Mouse (Mus musculus): ENCODE data around the gene Abl2.
"Not testable (repeated sequence)": the region's sequence is repeated elsewhere in the genome, so short reads cannot be mapped to it uniquely, and the experiment has no call there.

Gene Abl2

DNA sequence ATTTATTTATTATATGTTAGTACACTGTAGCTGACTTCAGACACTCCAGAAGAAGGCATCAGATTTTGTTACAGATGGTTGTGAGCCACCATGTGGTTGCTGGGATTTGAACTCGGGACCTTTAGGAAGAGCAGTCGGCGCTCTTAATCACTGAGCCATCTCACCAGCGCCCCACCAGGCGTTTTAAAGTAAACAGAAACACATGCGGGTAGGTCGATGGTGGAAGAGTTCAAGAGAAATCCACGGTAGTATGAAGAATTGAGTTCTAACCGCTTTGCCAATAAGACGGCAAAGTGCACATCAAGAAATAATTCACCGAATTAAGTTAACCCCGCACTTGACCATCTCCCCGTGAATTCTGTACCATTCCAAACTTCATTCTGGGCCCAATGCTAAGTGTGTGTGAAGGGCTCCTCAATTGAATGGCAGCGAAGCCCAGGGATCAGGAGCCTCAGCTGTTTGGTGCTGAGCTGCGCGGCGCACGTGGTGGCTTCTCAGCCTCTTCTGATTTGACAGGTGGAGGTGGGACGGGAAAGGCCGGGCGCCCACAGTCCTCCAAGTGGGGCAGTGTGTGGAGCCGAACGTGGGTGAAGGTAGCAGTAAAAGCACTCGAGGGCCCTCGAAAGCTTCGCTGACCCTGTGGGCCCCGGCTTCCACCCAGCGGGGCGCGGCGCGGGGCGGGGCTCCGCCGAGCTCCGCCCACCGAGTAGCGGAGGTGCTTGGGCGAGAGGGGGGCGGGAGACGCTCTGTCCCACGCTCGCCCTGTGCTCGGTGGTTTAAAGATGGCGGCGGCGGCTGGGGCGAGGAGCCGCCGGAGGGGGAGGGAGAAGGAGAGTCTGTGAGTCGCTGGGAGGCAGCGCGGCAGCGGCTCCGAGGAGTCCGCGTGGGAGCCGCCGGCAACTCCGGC lies at the start of gene Abl2:
Abl2 (plus strand) TSS at position 763 of the 907 bp plus-strand sequence.
- DNase-seq (ENCODE audit: low read depth, low spot score), result peak; percentile 94

DNA sequence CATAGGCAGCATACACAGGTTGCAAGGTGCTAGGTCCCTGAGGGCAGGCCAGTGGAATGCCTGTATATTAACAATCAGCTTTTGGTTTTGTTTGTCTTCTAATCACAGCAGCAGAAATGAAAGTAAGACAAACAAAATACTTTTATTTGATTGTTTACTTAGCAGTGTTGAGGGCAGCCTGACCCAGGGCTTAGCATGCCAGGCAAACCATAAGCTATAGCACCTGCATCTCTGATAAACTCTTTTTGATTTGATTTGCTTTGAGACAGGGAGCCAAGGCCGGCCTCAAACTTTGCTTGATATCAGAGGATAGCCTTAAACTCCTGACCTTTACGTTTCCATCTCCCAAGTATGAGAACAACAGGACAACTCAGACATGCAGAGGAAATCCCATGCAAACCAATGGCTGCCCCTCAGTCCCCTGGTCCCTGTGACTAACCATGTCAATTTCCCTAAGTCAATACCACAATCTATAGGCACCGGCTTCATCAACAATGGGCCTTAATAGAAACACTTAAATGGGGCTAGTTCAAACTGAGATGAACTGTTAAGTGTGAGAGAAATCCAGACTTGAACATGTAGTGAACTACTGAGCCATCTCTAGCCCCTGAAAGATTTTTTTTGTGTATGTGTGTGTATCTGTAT lies 38.3 kb upstream of the Abl2 start:
- DNase-seq (ENCODE audit: low read depth, low spot score), result no peak

DNA sequence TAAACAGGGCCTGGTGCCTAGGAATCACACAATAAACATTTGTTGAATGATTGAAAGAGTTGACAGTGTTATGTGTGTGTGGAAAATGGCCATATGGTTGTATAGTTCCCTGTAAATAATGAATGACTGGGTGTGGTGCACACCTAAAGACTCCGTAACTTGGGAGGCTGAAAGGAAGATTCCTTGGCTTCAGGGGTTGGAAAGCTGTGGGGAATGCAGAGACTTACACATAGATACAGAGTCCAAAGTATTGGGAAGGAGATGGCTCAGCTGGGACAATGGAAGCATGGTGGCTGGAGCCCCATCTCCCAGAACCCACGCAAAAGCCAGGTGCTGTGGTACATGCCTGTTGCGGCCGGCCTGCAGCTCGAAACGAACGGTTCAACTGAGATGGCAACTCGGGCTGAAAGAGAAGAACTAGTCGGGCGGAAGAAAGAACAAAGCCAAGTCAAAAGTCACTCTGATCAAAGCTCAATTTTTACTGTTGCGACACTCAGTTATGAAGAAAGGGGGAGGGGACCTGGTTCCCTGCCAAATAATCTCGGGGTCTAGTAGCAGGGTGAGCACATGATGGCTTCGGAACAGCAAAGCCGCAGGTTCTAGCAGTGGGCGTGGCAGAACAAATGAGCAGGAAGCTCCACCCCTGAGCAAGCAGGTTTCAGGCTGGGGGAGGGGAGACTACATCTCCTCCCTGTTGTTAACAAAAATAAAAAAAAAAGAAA lies 36.6 kb upstream of the Abl2 start:
- DNase-seq (ENCODE audit: low read depth, low spot score), result no peak

DNA sequence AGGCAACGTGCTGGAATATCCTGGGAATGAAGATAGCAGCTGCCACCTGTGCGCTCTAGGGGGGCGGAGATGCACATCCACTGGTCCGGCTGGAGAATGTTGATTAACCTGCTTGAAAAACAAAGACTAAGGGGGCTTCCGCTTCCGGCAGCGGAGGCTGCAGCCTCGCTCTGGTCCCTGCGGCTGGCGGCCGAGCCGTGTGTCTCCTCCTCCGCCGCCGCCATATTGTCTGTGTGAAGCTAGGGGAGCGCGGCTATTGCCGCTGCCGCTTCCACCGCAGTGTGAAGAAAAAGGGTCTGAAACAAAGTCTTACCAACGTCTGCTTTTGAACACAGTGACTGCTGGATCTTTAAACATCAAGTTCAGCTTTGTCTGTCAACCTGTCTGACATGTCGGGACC lies 34.7 kb upstream of the Abl2 start, which contains the start of gene Gm10031:
Gm10031 (plus strand) TSS at position 171 of the 400 bp plus-strand sequence.
- not testable (repeated sequence) for DNase-seq (ENCODE audit: low read depth, low spot score)

DNA sequence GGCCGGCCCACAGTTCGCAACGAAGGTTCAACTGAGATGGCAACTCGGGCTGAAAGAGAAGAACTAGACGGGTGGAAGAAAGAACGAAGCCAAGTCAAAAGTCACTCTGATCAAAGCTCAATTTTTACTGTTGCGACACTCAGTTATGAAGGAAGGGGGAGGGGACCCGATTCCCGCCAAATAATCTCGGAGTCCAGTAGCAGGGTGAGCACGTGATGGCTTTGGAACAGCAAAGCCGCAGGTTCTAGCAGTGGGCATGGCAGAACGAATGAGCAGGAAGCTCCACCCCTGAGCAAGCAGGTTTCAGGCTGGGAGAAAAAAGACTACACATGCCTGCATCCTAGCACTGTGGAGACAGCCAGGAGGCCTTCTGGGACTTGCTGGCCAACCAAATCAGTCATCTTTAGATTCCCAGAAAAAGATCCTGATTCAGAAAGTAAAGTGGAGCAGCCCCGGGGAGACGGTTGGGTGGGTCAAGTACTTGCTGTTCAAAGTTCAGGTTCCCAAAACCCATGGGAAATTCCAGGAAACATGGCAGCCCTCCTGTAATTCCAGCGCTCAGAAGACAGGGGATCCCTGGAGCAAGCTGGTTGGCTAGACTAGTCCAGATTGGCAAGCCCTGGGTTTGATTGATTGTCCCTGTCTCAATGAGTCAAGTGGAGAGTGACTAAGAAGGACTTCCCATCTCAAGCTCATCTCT lies 26.0 kb upstream of the Abl2 start:
- not testable (repeated sequence) for DNase-seq (ENCODE audit: low read depth, low spot score)

DNA sequence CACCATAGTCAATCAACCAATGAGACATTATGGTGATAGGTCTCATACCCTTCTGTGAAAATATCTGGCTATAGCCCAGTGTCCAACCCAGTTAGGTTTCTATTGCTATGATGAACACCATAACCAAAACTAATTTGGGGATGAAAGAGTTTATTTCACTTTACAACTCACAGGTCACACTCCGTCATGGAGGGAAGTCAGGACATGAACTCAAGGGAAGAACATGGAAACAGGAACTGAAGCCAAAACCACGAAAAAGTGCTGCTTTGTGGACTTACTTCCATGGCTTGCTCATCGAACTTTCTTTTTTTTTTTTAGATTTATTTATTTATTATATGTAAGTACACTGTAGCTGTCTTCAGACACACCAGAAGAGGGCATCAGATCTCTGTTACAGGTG lies 25.1 kb upstream of the Abl2 start:
- DNase-seq (ENCODE audit: low read depth, low spot score), result no peak

DNA sequence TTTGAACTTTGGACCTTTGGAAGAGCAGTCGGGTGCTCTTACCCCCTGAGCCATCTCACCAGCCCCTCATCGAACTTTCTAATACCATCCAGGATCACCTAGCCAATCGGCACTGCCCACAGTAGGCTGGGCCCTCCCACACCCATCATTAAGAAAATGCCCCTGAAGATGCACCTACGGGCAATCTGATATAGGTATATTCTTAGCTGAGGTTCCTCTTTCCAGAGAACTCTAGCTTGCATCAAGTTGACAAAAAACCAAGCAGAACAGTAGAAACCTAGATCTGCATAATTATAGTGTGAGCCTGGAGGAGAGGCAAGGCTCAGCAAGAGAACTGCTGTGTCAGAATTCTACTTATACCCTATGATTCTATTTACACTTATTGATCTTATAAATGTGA lies 24.7 kb upstream of the Abl2 start:
- DNase-seq (ENCODE audit: low read depth, low spot score), result no peak

DNA sequence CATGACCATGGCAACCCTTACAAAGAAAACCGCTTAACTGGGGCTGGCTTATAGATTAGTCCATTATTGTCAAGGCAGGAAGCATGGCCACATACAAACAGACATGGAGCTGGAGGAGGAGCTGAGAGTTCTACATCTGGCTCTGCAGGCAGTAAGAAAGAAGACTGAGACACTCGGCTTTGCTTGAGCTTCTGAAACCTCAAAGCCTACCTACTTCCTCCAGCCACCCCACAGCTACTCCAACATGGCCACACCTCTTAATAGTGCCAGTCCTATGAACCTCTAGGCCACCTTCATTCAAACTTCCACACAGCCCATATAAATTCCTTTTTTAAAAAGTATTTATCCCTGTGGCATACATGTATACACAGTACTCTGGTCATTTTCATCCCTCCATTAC lies 21.6 kb upstream of the Abl2 start:
- DNase-seq (ENCODE audit: low read depth, low spot score), result no peak

DNA sequence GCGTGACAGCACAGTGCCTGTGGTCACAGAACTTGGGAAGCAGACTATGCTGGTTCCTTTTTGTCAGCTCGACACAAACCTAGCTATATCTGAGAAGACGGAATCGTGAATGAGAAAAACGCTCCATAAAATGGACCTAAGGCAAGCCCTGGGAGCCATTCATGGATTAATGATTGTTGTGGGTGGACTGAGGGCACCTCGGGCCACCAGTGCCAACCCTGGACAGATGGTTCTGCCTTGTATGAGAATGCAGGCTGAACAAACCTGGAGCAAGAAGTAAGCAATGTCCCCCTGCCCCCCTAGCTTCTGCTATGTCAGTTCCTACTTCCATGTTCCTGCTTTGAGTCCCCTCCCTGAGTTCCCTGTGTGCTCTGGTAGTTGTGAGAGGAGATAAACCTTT lies 20.9 kb upstream of the Abl2 start:
- no peak for DNase-seq (ENCODE audit: low read depth, low spot score)

DNA sequence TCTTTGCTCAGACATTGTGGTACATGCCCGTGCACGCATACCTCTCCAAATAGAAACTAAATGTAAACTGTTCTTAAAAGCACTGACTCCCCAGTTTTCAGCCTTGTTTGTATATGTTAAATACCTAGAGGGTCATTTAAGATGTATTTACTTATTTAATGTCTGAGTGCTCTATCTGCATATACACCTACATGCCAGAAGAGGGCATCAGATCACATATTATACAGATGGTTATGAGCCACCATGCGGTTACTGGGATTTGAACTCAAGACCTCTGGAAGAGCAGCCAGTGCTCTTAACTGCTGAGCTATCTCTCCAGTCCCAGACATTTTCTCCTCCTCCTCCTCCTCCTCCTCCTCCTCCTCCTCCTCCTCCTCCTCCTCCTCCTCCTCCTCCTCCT lies 20.2 kb upstream of the Abl2 start:
- peak; percentile 30 for DNase-seq (ENCODE audit: low read depth, low spot score)

DNA sequence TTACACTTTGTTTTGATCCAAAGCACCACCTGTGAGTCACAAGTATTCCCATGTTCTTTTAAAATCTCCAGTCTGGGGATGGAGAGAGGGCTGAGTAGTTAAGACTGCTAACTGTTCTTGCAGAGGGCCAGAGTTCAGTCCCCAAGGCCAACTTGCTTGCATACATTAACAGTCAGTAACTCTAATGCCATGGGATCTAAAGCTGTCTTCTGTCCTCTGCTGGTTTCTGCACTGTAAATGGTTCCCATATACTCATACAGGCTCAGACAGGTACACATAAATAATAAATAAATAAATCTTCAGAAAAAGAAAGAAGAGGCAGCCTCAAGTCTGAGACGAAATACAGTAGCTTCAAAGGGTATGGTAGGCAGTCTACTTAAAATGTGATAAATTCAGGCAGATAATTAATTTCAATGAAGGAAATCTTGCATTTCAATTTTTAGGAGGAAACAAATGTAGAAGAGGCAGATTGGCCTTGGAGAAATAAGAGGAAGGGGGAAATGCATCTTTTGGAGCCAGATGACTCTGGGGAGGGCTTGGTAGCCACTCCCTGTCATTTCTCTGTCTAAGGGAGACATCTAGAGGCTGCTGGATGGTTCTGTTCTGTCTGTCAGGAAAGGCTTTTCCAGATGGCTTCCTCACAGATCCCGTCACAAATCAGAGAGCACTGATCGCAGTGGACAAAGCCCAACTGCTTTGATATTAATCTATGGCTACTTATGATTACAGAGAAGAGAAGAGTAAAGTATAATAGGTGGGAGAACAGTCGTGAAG lies 18.6 kb upstream of the Abl2 start:
- peak; percentile 77 for DNase-seq (ENCODE audit: low read depth, low spot score)

DNA sequence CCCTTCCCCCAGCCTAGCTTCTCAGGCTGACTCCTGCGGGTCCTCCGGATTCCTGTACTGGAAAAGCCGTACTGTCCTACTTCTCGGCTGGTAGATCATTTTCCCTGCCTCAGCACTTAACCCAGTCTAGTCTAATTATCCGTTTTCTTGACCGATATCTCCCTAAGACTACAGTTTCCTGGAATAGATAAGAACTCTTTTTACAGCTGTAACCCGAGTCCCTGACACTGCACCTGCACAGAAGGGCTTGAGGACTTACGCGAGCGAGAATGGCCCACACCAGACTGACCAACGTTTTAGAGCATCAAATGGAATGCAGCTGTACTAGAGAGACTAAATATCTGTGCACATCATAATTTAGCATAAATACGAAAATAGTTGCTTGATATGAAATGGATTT lies 14.6 kb upstream of the Abl2 start:
- DNase-seq (ENCODE audit: low read depth, low spot score), result no peak

DNA sequence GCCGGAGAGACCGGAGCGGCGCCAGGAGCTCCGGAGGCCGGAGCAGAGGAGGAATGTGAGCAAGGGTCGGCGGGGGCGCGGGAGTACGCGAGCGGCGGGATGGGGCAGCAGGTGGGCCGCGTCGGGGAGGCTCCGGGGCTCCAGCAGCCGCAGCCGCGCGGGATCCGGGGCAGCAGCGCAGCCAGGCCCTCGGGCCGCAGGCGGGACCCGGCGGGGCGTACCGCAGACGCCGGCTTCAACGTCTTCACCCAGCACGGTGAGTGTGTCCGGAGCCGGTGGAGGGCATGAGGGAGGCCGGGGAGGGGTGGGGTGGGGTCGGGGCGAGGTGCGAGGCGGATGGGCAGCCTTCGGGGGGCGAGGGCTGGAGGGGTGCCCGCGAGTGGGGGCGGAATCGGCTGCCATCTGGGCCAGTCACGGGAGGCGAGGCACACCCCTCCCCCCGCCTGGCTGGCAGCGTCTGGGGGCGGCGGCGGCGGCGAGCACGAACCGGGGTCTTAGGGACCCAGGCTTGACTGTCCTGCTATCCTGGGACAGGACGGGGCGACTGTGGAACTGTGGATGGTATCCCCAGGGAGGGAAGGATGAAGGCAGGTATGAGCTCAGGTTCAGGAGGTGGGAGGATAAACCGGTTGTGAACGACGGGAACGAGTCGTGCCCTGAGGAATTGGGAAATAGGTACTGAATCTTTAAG lies 509 bp downstream of the Abl2 start:
- DNase-seq (ENCODE audit: low read depth, low spot score), result peak; percentile 35

DNA sequence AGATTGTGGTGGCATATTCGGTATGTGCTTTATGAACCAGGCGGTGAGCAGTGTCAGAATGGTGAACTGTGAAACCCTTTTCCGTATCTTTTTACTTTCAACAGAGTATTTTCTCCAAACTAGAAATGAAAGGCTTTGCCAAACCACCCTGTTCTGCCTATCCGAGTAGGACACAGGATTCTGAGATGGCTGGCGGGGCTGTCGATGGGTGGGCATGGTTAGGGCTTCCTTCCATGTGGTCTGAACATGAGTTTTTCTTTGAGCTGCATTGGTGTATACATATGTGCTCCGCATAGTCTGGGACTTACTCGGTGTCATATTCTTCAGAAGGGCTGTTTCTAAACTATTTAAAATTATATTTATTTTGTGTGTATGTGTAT lies 1.0 kb downstream of the Abl2 start:
- DNase-seq (ENCODE audit: low read depth, low spot score), result no peak

DNA sequence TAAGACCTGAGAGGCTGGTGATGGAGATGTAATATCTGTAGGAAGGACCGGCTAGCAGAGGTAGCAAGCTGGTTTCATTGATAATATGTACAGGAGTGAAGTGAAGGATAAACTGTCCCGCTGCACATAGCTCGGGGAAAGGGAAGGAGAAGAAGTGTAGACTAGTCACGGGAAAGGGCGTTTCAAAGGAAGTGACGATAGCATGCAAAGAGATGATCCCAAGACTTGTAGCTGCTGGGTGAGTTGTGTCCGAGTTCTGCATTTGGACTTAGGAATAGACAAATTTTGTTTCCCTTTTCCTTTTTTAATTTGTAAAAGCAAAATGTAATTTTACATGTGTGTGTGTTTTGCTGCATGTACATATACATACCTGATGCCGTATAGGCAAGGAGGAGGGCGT lies 1.9 kb downstream of the Abl2 start:
- DNase-seq (ENCODE audit: low read depth, low spot score), result no peak

DNA sequence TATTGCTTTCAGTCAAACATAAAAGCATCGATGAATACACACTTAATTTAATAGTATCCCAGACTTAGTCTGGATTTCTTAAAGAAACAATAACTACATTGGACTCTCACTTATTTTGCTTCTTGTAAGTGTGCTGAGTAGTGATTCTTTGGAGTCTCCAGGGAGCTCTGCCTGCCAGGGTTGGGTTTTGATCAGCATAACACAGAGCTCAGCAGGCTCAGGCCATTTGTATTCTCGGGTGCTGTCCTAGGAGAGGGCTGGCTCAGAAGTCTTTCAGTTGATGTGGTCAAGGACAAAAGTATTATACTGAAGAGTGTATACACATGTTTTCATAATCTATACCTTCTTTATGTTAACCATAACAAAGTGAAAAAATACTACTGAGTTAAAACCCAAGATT lies 6.7 kb downstream of the Abl2 start:
- DNase-seq (ENCODE audit: low read depth, low spot score), result no peak

DNA sequence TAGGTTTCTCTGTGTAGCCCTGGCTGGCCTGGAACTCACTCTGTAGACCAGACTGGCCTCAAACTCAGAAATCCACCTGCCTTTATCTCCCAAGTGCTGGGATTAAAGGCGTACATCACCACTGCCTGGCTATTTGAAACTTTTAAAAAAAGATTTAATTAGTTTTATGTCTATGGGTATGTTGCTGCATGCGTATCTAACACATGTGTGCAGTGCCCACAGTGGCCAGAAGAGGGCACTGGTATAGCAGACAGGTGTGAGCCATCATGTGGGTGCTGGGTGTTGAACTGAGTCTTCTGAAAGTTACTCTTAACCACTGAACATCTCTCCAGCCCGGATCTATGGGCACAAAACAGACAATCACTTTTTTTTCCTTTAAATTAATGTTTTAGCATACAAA lies 7.5 kb downstream of the Abl2 start:
- DNase-seq (ENCODE audit: low read depth, low spot score), result no peak

DNA sequence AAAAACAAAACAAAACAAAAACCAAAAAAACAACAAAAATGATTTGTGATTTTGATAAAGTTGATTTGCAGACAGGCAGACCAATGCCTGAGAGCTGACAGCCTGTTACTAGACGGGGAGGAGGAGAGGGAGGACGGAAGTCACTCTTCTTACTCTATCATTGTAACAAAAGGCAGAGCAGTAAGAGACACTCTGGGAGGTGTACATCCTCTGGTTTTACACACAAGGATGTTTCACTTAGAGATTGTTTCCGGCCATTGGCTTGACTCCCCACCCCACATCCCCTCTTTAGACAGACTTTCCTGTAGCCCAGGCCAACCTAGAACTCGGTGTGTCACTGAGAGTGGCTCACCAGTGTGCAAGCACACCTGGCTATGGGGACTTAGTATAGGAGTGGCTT lies 11.0 kb downstream of the Abl2 start:
- no peak for DNase-seq (ENCODE audit: low read depth, low spot score)

DNA sequence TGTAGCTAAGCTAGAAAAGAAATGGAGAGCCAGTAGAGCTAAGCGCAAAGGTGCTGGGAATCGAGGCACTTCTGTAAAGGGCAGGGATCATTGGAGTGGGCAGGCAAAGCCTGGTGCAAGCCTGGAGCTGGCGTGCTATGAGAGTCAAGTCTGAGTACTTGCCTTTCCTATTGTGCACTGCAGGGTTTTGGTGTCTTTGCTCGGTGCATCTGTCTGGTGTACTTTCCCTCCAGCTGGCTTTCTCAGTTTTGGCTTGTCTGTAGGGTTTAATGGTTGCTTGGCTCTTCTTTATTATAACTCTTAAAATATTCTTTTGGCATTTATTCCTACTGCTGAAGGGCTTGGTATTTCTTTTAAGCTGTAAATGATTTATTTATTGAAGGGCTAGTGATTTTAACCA lies 14.4 kb downstream of the Abl2 start:
- DNase-seq (ENCODE audit: low read depth, low spot score), result peak; percentile 56

DNA sequence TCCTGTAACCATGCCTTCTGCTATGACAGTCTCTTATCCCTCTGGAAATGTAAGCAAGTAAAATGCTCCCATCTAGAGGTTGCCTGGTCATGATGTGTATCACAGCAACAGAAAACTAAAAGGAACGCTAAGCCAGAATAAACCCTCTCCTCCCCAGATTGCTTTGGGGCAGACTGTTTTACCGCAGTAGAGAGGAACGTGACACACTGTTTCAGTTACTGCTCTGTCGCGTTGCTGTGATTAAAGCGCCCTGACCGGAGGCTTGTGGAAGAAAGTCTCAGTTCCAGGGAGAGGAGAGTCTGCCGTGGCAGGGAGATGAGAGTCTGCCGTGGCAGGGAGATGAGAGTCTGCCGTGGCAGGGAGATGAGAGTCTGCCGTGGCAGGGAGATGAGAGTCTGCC lies 22.6 kb downstream of the Abl2 start:
- peak; percentile 60 for DNase-seq (ENCODE audit: low read depth, low spot score)

All from brain, adult 2 months (tissue).